17 mouse cellular contexts compared by ENCODE assay signal in genomic region chr10:36936271-36936670, GRCm38 (mm10).
"Had no signal": no experiment of that assay in that cellular context is flagged by ENCODE, and none has a peak within 500 bp of the region (broad histone marks: within the 10 kb centered on the region; RNA-seq: fewer than 3 reads in every experiment).

No protein-coding gene starts in this region.

- H3K4me2 ChIP-seq: kidney, embryonic 15.5 days; liver, embryonic 11.5 days; liver, embryonic 15.5 days; midbrain, embryonic 12.5 days; neural tube, embryonic 13.5 days had no signal

- ATAC-seq: lung, postnatal 0 days; midbrain, embryonic 16.5 days had no signal

- H3K27me3 ChIP-seq: kidney, embryonic 15.5 days; liver, embryonic 15.5 days; megakaryocyte, embryonic 14.5 days; midbrain, embryonic 12.5 days; neural tube, embryonic 13.5 days had no signal

- H3K27ac ChIP-seq: kidney, embryonic 15.5 days; left cerebral cortex, adult 2 months; limb, embryonic 10.5 days; liver, embryonic 15.5 days; macrophage; midbrain, embryonic 12.5 days; neural tube, embryonic 13.5 days had no signal

- H3K36me3 ChIP-seq: kidney, embryonic 15.5 days; limb, embryonic 10.5 days; liver, embryonic 15.5 days; midbrain, embryonic 12.5 days; neural tube, embryonic 13.5 days had no signal

- H3K4me3 ChIP-seq: kidney, embryonic 15.5 days; left cerebral cortex, adult 2 months; limb, embryonic 10.5 days; liver, embryonic 15.5 days; megakaryocyte, embryonic 14.5 days; midbrain, embryonic 12.5 days; neural tube, embryonic 13.5 days had no signal

- DNase-seq: kidney, postnatal 14 days; lung, adult 2 months; retina, postnatal 1 day; right cerebral cortex, postnatal 4 days; spleen, adult 18-20 months; thymus, postnatal 36 days had no signal

- H3K9ac ChIP-seq: kidney, embryonic 15.5 days; liver, embryonic 15.5 days; midbrain, embryonic 12.5 days; neural tube, embryonic 13.5 days had no signal

- H3K4me1 ChIP-seq: kidney, embryonic 15.5 days; liver, embryonic 15.5 days; megakaryocyte, embryonic 14.5 days; midbrain, embryonic 12.5 days; neural tube, embryonic 13.5 days had no signal

- H3K9me3 ChIP-seq: kidney, embryonic 15.5 days; limb, embryonic 10.5 days; liver, embryonic 15.5 days; megakaryocyte, embryonic 14.5 days; midbrain, embryonic 12.5 days; neural tube, embryonic 13.5 days had no signal
